Mouse (Mus musculus): ENCODE measurements around the gene Eif3j1.

DNA sequence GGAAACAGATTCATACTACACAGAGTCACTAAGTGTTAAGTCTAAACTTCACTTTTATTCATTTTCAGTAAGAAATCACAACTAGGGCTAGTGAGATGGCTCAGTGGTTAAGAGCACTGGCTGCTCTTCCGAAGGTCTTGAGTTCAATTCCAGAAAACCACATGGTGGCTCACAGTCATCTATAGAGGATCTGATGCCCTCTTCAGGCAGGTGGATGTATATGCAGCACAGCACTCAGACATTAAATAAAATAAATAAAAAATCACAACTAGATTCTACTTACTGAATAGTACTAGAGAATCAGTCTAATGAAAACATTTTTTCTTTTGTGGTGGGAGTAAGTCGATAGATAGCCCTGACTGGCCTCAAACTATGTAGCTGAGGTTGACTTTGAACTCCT is 6.1 kb upstream of the Eif3j1 start:
- TF ChIP-seq POLR2A (IDR thresholded peaks at IDR 0.05; ENCODE audit: control insufficient read depth, low read depth, low read length) (no peak), CTCF (IDR thresholded peaks at IDR 0.05; ENCODE audit: control insufficient read depth, insufficient read depth, insufficient replicate concordance, low read depth, low read length) (no peak)

Measured in testis, adult 2 months (tissue).